Mouse (Mus musculus) telencephalon, adult 2 months (tissue): ENCODE measurements around the gene Zcchc4.

ENCODE experiments used
- DNase-seq: peaks from one replicate; pipeline ENCODE4 v3.0.0-alpha.2; 2011; ENCODE audit warnings: low read depth, low spot score

Zcchc4 gene

GRCm38 (mm10) chr5:52794109-52794508 is 18.9 kb downstream of the Zcchc4 start:
- no peak for DNase-seq

DNA sequence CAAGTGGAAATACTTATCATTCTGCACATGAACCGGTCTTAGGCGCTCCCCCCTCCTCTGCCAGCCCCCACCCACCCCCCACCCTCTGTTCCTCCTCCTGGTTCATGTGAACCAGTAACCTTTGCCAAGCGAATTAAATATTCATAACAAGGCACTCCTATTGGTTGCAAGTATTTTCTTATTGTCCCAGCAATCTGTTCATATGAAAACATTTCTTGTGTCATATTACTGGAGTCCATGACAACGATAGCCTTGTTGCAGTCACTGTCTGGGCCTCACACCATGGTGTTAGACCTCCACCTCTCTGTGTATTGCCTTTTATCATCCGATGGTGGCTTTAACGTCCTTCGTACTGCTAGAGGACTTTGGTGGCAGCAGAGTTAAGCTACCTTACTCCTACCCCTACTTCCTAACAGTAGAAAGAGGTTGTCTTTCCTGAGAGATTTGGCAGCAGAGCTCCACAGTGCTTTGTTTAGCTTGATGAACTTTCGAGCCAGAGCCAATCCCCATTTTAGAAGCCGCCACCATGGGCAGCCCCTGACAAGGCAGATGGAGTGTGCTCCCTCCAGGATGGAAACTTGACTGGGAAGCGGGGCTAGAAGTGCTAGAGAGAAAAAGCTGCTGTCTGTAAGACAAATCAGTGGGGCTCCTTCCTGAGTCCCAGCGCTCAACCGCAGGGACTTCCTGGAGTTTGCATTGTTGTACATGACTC is 24.2 kb downstream of the Zcchc4 start:
- no peak for DNase-seq

DNA sequence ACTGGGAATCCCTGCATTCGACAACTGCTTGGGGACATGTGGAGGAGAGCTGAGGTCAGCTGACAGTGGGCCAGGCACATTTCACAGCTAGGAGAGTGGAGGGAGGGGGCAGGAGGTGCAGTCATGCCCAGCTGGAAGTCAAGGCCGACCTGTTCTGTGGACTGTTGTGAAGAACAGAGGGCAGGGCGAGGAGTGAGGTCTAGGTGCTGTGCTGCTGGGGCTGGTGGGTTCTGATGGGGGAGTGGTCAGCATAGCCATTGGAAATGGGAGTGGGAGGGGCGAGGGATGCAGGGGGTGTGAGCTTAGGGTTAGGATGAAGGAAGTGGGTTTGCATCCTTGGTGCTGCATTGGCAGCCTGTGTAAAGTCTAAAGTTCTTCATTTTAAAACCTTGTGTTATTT is 30.6 kb downstream of the Zcchc4 start:
- no peak for DNase-seq

DNA sequence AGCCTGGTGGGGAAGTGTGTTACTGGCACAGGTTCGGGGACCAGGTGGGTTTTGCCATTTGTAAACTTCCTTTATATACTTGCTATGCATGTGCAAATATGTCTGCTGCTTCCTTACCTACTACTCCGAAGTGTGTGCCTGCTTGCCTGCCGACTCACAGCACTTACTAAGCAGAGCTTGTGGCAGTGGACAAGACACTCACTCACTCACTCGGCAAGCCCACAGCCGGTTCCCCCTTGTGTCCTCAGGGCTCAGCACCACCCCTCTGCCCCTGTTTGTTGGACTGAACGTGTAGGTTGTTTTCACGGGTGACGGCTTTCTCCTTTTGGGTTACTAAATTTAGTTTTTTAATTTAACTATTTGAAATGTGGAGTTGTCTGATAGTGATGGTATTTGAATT is 31.1 kb downstream of the Zcchc4 start:
- DNase-seq, result no peak

DNA sequence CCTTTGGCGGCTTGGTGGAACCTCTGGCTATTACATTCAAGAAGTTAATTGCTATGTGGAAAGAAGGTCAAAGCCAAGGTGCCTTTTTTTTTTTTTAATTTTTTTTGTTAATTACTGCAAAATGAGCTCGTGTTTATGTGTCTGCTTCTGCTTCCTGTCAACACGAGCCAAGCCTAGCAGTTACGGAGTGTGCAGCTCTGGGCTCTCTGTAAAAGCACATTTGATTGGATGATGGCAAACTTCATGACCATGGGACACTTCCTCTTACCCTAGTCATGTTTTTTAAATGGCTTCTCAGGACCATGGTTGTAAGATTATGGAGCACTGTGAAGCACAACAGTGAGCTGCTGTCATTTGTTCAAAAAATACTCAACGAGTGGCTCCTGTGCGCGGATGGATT is 31.8 kb downstream of the Zcchc4 start:
- no peak for DNase-seq

DNA sequence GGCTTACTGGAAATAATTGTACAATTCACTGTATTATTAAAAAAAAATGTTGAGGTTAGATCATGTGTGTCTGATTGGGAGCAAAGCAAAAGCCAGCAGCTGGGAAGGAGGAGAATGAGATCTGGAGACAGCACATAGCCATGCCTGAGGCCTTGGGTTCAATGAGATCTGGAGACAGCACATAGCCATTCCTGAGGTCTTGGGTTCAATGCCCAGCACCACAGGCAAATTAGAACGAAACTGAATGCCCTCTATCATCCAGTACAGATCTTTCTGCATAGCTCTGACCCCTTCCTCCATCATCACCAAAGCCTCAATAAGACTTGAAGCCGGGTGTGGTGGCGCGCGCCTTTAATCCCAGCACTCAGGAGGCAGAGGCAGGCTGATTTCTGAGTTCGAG is 35.2 kb downstream of the Zcchc4 start:
- no peak for DNase-seq

GRCm38 (mm10) chr5:52811056-52811455 is 35.8 kb downstream of the Zcchc4 start:
- DNase-seq, result no peak

GRCm38 (mm10) chr5:52812456-52812855 is 37.2 kb downstream of the Zcchc4 start:
- peak; percentile 60 for DNase-seq

DNA sequence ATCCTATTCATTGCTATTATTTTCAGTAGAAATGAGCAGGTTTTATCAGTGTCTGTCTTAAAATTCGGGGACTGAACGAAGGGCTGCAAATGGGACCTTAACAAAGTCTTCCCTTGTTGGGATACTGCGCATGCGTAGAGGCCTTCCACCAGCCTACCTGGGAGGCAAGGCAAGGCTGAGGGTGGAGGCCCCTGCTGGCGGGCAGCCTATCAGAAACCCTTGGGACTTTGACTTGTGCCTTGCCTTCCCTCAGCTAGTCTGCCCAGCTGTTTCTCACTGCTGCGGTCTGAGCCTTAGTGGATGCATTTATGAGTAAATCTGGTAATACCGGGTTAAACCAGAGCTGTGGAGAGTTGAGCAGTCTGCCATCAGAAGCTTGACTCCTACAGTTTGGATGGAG is 38.1 kb downstream of the Zcchc4 start:
- DNase-seq, result no peak

DNA sequence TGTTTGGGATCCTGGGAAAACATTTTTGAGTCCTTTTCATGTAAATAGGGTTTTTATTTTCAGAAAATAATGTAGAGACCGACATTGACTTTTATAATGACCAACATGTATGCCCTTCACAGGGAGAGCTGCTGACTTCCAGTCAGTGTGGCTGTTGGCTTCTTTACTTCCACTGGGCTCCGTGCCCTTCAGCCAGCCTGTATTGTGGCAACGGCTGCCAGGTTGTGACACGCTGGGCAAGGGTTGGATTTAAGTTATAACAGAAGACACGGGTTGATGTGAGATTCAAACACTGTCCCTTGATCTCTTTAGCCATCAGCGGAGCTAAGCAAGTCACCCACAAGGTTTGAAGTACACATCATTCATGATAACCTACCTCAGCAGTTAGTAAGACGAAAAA is 43.5 kb downstream of the Zcchc4 start:
- no peak for DNase-seq

- peak; percentile 43 for DNase-seq
These were observed 46.5 kb downstream of the Zcchc4 start for GRCm38 (mm10) chr5:52821691-52822090.

GRCm38 (mm10) chr5:52827923-52828322 is 52.7 kb downstream of the Zcchc4 start:
- no peak for DNase-seq

GRCm38 (mm10) chr5:52833005-52833404 is 57.8 kb downstream of the Zcchc4 start:
- DNase-seq, result no peak

GRCm38 (mm10) chr5:52833761-52834274 is 58.6 kb downstream of the Zcchc4 start, which contains the start of gene Anapc4:
Gene Anapc4 (plus strand): TSS chr5:52834012.
- DNase-seq, result peak; percentile 97

- DNase-seq, result no peak
These were observed 59.2 kb downstream of the Zcchc4 start for GRCm38 (mm10) chr5:52834386-52834785.

GRCm38 (mm10) chr5:52844319-52844718 is 69.1 kb downstream of the Zcchc4 start:
- DNase-seq, result no peak

DNA sequence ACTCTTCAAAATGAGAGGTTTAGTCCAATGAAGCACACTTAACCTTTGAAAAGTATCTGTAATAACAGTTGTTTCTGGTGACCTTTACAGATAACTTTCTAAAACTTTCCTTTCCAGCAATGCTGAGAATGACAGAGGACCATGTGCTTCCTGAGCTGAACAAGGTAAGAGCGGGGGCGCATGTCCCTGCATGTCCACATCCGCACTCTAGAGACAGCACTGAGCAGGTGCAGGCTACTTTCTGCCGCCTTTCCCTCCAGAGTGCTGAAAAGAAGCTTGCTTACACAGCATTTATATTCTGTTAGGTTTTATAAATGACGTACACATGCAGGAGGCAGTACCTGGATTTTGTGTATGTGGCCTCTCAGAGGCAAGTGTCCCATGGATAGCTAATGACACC is 80.5 kb downstream of the Zcchc4 start:
- DNase-seq, result no peak

DNA sequence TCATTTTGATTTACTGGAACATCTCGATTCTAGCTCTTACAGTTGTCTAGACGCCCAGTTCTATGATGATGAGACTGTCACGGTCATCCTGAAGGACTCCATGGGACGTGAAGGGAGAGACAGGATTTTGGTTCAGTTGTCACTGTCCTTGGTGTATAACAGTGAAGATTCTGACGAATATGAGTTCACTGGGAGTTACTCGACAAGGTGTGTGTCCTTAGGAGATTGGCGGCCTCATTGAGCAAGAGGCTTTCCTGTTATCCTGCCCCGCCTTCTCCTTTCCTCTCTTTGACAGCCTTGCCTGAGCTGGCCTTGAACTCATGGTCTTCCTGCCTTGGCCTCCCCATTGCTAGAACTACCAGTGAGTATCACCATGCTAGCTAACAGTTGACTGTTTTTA is 89.2 kb downstream of the Zcchc4 start:
- DNase-seq, result no peak

- DNase-seq, result no peak
These were observed 90.6 kb downstream of the Zcchc4 start for GRCm38 (mm10) chr5:52865825-52866224.

DNA sequence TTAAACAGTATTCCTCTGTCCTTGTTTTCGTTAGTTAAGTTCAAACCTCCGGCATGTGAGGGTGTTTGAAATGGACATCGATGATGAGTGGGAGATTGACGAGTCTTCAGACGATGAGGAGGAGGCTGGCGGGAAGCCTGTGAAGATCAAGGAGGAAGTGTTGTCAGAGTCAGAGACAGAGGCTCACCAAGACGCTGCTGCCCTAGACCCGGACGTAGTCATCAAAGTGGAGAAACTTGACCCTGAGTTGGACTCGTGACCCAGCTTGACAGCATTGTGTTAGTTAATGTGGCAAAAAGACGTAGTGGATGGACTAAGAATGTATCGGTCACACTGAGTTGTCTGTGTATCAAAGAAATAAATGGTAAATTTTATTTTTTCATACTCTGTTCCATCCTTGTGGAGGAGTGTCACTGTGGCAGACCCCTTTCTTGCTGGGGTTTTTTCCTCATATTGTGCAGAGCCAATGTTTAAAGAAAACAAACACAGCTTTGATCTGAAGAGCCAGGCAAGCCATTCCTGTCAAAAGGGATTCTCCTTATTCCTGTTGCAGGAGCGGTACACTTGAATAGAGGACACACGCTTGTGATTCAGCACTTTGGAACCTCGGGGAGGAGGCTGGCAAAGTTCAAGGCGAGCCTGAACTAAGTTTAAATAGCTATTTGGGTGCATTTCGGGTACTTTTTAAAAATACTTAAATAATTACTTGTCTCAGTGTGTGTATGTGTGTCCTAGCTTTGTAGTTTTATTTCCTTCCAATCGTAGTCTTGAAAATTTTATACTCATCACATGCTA is 91.3 kb downstream of the Zcchc4 start:
- DNase-seq, result no peak

- DNase-seq, result no peak
These were observed 93.9 kb downstream of the Zcchc4 start for GRCm38 (mm10) chr5:52868918-52869703.

DNA sequence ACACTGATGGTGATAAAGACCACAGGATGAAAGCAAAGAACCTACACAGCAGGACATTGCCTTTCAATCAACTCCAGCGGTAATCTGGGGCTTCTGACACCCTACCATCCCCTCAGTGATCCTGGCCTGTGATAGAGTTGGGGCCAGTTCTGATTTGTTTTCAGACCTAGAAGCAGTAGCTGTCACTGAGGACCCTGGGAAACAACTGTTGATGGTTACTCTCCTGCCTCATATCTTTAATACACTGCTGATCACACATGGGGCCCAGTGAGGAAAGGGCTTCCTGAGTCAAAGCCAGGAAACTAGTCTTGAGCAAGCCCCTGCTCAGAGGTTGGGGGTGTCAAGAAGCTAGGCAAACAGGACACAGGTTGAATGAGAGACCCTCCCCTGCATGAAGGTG is 96.3 kb downstream of the Zcchc4 start:
- DNase-seq, result no peak
